Mouse (Mus musculus) lung, postnatal 14 days (tissue): ENCODE measurements at regions not wholly inside any gene's neighbourhood (a gene's known extent, or its start where the extent isn't known, plus 50 kb on each side); places are given as distances from the start of the nearest gene placed in this dataset.
A peak's percentile ranks its signal among the peaks of the same experiment; 100 is the strongest.

Experiments used
- DNase-seq: peaks from one replicate; pipeline ENCODE4 v3.0.0; 2021

DNA sequence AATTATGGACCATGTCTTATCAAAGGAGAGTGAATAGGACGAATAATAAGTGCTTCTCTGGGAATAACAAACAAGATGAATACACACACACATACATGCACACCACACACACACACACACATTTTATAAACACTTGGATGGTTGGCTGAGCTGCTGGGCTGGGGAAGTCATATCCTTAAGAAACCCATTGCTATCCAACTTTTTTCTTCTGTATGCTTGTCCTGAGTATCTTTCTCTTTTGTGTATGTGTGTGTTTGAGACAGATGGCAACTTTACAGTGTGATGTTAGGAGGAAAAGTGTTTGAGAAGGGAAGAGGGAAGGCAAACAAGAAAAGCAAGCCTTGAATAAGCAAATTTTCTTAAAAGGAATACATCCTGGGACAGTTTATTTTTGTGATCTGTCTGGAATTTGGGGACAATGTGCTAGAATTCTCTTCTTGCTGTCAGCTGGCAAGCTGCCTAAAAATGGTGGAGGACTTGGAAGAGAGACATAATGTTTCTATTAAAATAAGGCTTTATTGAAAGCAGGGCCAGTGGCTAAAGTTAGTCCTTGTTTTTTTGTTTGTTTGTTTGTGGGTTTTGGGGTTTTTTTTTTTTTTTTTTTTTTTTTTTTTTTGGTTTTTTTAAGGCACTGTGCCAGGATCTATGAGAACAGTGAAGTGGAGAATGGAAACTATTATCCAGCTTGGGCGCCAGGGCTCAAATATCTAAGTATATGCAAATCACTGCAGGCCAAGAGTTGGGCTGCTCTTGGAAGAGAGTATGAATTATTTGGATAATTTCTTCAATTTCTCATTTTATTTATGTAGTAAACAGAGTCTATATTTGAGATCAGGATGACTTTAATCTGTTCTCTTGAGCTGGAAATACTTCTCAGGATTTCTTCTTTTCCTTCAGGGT lies 766.2 kb downstream of the Bcl11a start:
- DNase-seq, result peak; percentile 41

DNA sequence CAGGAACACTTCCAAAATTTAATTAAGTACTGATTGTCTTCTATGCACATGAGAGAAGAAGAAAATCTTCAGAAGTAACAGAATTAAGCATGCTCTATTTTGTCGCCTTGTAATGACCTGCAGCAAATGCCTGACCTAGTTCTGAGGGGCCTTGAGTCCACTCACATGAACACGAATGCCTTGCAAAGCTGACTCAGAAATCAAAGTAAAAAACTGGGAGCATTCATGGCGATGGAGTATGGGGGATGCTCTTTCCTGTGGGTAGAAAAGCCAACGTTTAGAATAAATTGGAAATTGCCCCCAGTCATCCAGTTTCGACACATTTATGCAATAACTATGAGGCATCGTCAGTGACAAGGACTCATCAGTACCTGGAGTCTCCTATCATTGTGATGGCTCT lies 779.1 kb downstream of the Bcl11a start:
- DNase-seq, result no peak

DNA sequence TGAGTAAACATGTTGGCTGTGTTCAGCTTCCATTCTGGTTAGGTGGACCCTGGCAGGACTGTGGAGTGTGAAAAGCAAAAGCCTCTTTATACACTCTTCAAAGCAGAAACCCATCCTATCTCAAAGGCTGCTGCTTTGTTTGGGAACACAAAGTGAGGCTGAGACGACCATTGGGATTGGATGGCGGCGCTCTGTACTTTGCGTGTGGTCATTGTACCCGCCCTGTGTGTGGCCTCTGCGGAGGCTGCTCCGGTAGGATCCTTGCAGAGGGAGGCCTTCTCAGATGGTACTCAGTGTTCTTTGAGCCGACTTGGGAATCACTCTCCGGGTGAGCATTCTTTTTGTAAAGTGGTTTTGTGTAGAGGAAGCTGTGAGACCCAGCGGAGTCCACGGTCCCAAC lies 786.8 kb downstream of the Bcl11a start:
- no peak for DNase-seq

DNA sequence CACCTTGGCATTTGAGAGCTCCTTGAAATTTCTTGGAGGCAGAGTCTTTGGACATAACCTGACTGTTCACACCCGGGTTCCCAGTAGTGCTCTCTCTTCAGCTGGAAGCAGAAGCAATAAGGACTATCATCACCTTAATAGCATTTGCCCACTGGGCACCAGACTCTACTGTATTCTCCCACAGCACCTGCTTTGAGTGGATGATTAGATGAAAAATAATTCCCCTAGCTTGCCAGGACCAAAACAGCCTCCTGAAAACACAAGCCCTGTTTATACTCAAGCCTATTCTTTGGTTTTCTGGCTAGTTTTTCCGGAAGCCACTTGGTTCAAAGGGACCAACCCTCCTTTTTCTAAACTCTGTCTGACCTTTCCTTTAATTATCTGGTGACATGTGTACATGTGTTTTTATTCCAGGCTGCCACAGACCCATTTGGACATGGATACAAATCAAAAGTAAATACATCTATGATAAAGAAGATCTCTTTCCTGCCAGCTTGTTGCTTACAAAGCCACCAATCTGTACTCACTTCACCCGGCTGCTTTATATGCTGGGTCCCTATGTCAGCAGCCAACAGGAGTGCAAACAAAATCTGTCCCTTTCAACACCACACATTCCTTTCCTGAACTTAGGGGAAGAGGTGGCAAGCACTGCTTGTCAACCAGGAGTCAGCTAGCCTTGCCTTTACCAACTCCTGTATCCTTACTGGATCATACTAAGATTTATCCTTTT lies 787.4 kb downstream of the Bcl11a start:
- no peak for DNase-seq
